Mouse (Mus musculus) right cerebral cortex, adult 2 months (tissue): Measurements from ENCODE around the gene Tmem107.

ENCODE experiments used
- DNase-seq, 2 experiments: peaks; one replicate each; pipeline ENCODE4 v3.0.0; 2021 to 2022; ENCODE audit warnings: low spot score in 2 of 2

Gene Tmem107

DNA sequence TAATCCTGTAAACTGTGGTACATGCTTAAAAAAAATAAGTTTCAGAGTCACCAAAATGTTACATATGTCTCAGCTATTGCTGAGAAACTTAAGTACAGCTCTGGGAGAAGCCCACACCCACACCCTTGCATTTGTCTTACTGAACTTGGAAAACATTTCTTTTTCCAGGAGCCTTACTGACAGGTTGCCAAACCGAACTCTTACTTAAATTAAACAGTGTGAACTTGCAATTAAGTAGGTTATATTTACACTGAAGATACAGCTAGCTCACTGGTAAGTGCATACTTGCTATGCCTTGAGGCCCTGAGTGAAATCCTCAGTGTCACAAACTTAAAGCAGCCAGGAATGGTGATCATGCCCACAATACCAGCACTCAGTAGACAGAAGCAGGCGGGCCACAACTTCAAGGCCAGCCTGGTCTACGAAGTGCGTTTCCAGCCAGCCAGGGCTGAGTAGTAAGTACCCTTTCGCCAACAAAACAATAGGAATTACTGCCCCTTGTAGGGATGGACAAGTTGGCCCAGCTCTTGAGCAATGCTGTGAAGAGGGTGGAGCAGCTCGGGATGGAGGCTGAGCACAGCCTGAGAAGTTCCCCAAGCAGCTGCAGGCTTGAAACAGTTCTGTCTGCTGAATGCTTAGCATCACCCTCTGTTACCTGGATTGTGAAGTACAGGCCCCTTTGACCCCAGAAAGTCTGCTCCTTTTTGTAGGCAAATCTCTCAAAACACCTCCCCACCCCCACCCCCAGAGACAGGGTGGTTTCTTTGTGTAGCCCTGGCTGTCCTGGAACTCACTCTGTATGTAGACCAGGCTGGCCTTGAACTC lies 3.6 kb downstream of the Tmem107 start:
- DNase-seq, result no peak

DNA sequence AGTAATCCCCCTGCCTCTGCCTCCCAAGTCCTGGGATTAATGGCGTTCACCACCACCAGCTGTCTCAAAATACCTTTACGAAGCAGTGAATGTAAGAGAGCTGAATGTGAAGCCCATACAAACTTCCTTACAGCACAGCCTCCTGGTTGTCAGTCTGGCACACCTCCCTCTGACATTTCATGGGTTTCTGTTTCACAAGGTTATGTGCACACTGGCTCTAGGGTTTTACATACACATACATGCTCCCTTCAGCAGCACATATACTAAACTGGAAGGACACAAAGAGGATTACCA lies 4.1 kb downstream of the Tmem107 start:
- no peak for DNase-seq

DNA sequence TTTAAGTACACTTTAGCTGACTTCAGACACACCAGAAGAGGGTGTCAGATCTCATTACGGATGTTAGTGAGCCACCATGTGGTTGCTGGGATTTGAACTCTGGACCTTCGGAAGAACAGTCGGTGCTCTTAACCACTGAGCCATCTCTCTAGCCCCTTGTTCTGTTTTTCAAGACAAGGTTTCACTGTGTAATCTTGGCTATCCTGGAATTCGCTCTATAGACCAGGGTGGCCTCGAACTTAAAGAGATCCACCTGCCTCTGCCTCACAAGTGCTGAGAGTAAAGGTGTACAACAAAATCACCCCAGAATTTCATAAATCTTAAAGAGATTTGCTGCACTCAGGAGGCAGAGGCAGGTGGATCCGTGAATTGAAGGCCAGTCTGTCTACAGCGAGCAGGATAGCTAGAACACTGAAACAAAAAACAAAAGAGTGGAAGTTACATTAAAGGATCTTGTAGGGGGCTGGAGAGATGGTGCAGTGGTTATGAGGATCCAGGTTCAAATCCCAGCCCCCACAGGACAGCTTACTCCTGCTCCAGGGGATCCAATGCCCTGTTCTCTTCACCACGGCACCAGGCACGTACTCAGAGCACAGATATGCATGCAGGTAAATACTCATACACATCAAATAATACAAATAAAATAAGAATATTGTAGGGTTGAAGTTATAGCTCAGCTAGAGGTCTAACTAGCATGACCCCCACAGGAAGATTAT lies 5.3 kb downstream of the Tmem107 start:
- no peak for DNase-seq

DNA sequence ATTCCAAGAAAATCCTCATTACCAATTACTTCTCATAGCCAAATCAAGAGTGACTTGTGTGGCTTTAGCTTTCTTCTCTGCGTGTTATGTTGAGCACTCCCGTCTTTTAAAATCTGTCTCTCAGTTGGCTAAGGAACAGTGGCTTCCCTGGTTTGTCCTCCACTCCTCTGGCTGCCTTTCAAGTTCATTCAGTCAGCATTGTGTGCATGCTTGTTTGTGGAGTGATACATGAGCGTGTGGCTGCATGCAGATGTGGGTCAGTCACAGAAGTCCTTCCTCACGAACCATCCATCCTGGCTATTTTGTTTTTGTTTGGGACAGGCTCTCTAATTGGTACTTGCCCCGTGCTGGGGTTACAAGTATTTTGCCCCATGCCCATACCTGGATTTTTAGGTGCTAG lies 6.0 kb downstream of the Tmem107 start:
- DNase-seq, result no peak

GRCm38 (mm10) chr11:69077316-69077715 lies 6.7 kb downstream of the Tmem107 start:
- no peak for DNase-seq

DNA sequence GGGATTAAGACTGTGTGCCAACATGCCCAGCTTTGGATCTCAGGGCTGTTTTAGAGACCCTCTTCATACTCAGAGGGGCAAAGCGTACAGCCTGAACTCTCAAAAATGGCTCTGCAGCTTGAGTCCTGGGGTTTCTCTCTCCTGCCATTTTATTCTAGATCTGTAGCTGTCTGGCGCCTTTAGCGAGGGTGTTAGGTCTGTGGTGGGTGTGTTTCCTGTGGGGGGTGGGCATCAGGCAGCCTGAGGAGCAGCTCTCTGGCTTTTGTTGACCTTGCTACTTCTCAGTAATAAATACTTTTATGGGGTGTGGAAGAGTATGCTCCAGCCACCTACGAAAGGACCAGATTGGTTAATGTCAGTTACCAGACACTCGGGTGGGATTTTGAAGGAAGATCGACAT lies 7.4 kb downstream of the Tmem107 start:
- DNase-seq, result no peak

GRCm38 (mm10) chr11:69078805-69079438 lies 8.3 kb downstream of the Tmem107 start:
- DNase-seq, result no peak

DNA sequence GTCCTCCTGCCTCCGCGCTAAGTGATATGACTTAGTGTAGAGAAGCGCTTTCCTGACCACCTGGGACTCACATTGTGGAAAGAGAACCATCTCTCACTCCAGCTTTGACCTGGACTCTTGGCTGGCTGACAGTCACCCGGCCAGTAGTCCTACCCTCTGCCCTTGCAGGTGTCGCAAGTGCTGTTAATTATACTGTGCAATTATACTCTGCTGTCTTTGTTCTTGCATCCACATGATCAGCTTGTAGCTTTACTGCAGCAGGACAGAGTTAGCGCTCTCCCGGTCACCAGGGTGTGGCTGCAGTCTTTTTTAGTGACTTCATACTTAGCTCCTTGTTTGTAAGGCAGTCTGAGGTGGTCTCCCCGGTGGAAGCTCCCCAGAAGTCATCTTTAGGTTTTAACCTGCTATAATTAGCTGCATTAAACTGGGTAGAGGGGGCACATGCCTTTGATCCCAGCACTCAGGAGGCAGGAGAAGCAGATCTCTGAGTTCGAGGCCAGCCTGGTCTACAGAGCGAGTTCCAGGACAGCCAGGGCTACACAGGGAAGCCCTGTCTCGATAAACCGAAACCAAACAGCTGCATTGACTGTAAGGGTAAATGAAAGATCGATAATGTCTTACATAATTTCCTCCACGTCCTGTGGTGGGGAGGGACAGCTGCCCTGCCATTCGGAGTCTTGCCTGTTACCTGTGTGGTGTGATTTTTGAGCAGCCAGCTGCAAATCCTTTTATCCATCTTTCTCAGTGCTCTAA lies 9.7 kb downstream of the Tmem107 start:
- DNase-seq, result no peak

DNA sequence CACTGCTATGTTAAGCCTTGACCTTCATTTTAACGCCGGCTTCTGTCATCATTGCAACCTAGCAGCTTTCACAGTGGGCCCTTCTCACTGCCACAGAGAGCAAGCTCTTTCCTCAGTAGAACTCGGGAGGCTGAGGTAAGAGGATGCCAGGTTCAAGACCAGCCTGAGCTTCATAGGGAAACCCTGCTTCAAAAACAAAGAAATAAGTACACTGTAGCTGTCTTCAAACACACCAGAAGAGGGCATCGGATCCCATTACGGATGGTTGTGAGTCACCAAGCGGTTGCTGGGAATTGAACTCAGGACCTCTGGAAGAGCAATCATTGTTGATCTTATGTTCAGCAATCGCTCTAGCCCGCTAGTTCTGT lies 10.2 kb downstream of the Tmem107 start:
- no peak for DNase-seq

- DNase-seq, result no peak
Measured at GRCm38 (mm10) chr11:69081613-69082012, 11.0 kb downstream of the Tmem107 start.

DNA sequence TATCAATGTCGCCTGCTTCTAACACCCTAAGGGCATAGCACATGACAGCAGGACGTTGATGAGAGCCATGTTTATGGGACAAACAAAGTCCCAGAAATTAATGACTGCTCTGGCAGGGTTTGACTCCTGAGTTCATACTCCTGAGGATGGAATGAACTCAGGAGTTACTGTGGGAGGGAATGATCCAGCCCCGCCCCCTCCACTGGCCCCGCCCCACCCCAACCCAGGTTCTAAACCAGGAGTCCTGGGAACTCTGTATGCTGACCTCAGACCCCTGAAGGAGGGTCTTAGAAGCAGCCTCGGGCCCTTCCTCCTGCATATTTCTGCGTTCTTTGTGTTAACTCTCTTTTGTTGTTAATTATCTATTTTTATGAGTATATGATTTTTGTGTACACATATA lies 15.0 kb downstream of the Tmem107 start:
- no peak for DNase-seq

DNA sequence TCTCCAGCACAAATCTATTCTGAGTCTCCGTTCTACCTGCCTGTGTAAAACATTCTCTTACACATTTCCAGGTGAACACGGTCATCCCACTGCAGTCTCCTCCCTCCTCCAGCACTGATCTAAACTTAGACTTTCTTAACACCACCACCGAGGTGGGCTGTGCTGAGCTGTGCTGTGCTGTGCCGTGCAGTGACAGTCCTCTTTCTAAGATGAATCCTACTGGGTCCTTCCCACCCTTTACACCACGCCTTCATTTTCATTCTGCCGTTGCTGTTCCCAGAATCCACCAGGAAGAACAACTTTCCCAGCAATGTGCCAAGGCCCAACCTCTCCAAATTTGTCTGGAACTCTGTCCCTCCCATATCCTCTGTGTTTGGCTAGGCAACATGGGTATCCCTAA lies 15.8 kb downstream of the Tmem107 start:
- peak; percentile 67 to 69 for DNase-seq

GRCm38 (mm10) chr11:69087082-69087481 lies 16.5 kb downstream of the Tmem107 start:
- DNase-seq, result peak; percentile 53 to 67

DNA sequence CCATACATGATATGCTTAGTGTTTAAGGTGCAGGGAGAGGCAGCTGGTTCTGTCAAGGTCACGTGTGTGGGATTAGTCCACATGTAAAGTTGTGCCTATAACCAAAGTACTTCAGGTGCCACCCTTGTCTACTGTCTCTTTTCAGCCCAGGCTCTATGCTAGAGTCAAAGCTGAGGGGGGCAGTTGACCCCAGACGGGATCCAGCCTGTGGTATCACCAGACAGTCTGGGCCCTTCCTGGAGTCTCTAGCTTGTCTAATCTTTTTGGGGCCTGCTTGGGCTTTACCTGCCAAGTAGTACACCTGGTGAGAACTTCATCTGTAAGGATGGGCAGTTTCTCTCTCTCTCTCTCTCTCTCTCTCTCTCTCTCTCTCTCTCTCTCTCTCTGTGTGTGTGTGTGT lies 17.0 kb downstream of the Tmem107 start:
- no peak for DNase-seq

DNA sequence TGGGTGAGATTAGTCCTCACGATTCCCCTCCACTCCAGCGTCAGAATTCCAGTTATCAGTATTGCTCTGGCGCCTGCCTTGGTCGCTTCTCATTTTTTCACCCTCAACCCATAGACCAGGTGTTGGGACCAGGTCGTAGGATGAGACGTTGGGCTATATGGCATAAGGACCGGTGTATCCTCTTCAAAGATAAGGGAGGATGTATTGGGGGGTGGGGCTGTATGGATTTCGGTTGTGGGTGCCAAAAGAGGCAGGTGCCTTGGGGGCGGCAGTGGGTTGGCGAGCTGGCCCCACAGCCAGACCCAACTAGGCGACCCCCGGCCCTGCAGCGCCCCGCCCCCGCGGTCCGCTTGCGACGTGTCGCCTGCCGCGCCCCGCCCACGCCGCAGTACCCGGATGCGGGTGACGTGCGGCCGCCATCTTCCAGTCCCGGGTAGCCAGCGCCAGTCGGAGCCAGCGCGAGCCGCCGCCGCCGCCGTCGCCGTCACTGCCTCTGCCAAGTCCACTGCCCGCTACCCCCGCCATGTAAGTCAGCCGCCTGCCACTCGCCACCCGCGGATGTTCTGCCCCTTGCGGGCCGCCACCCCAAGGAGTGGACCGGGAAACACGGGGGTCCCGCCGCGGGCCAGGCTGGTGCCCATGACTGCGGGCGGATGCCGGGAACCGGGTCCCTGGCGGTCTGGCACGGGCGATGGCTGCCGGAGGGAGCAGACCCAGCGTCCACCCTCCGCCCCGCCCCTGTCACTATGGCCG lies 17.7 kb downstream of the Tmem107 start, which contains the start of gene Vamp2:
Vamp2 (plus strand) TSS at position 388 of the 753 bp plus-strand sequence.
- DNase-seq, result peak; percentile 90 to 96

DNA sequence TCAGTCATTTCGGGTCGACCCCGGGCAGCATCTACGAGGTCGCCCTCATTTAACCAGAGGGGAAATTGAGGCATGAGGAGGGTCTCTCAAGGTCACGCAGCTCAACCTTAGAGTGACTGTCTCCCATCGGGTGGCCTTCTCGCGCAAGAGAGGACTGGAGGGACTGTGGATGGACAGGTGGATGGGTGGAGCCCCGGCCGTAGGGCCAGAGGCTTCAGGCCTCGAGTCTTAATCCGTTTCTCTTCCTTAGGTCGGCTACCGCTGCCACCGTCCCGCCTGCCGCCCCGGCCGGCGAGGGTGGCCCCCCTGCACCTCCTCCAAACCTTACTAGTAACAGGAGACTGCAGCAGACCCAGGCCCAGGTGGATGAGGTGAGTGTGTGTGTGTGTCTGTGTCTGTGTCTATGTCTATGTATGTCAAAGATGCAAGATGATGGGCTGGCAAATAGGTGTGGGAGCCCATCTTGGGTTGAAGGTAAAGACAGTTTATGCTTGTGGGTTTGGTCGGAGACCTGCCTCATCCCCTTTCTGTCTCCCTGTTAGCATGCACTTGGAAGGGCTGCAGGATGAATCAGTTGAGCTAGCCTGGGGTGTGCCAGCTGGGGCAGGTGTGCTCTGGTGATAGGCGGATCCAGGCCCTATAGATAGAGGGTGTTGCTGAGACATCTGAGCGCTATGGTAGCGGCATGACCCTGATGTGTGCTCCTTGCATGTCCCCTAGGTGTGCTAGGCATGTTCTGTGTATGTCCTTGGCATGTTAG lies 18.4 kb downstream of the Tmem107 start:
- peak in 1 of 2 experiments; percentile 8 for DNase-seq

DNA sequence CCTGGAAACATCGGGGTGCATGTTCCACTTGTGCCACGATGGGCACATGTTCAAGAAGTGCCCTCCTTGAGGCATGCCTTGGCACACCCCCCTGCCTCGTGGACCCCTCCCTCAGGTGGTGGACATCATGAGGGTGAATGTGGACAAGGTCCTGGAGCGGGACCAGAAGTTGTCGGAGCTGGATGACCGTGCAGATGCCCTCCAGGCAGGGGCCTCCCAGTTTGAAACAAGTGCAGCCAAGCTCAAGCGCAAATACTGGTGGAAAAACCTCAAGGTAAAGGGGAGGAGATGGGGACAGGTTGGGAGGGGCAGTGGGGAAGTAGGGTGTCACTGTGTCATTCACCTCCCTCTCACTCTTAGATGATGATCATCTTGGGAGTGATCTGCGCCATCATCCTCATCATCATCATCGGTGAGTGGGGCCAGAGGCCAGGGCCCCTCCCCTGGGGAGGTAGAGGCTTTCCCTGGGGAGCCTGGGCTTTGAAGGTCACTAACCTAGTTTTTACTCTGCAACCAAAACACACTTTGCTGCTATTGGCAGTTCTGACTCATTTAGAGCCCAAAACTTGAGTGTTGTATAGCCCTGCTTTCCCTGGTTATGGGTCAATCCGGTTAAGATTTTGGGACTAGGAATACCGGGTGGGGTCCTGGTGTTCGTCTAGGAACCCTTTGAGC lies 19.1 kb downstream of the Tmem107 start:
- DNase-seq, result no peak

- DNase-seq, result no peak
Measured at GRCm38 (mm10) chr11:69090367-69090766, 19.8 kb downstream of the Tmem107 start.

GRCm38 (mm10) chr11:69091566-69092385 lies 21.2 kb downstream of the Tmem107 start:
- DNase-seq, result no peak
